Mouse (Mus musculus): ENCODE measurements around the gene Coasy. TPM values are rescaled to one million over a fixed set of nuclear protein-coding genes. Genes with fewer than 3 reads are reported as not detected.

The Coasy gene
- polyA plus RNA-seq, 1 experiment from 2014 or later: 31.4 TPM

DNA sequence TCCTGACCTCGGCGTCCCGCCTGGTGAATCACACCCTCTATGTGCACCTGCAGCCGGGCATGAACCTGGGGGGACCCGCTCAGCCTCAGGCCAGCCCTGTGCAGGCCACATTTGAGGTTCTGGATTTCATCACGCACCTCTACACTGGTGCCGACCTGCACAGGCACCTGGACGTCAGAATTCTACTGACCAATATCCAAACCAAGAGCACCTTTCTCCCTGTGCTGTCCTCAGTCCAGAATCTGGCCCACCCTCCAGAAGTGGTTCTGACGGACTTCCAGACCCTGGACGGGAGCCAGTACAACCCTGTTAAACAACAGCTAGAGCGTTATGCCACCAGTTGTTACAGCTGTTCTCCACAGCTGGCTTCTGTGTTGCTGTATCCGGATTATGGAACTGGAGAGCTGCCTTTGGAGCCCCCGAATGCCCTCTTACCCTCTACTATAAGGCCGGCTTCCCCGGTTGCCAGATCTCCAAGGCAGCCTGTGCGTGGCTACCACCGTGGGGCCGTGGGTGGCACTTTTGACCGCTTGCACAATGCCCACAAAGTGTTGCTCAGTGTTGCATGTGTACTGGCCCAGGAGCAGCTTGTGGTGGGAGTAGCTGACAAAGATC lies 825 bp downstream of the Coasy start:
- H3K9me3 ChIP-seq (ENCODE audit: control insufficient read depth, low read length): no peaks in the 10 kb centered on the region
- H3K4me2 ChIP-seq (ENCODE audit: low read length): peak overlapping the region; percentile 92
- H3K4me1 ChIP-seq (ENCODE audit: control insufficient read depth in 2 of 2, insufficient read depth in 2 of 2, low read length in 2 of 2): peaks cover 20 to 31% of the 10 kb centered on the region in 2 experiments
- H3K4me3 ChIP-seq (ENCODE audit: control insufficient read depth in 1 of 2, insufficient read depth in 1 of 2, low read depth in 1 of 2, low read length in 2 of 2): peak overlapping the region; percentile 68 to 84
- ATAC-seq (ENCODE audit: insufficient number of reproducible peaks, insufficient read depth, low FRiP score, low read depth): 0 out of 2 replicates have a peak, but pooled peaks have one; percentile 8
- peak overlapping the region; percentile 90 for H3K27ac ChIP-seq (replicated peaks in 1 of 2; ENCODE audit: control insufficient read depth in 1 of 2, insufficient read depth in 1 of 2, low read depth in 2 of 2, low read length in 2 of 2)
- H3K36me3 ChIP-seq (ENCODE audit: control insufficient read depth, insufficient read depth, low read length): peaks cover 16% of the 10 kb centered on the region
- peaks cover 30% of the 10 kb centered on the region for H3K27me3 ChIP-seq (ENCODE audit: control insufficient read depth, insufficient read depth, low read length)
- 34% methylated on average over 19 of the region's 19 CpGs for WGBS
- H3K9ac ChIP-seq (ENCODE audit: low read length): peak overlapping the region; percentile 88

DNA sequence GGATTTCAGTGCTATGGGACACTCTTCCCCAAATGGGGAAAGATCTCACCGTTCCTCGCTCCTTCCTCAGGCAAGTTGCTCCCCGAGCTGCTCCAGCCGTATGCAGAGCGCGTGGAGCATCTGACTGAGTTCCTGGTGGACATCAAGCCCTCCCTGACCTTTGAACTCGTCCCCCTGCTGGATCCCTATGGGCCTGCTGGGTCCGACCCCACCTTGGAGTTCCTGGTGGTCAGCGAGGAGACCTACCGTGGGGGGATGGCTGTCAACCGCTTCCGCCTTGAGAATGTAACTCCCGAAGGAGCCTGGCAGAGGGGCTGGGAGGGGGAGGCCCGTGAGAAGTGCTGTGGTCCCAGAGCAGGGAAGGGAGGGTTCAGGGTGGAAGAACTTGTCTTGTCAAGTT lies 1.9 kb downstream of the Coasy start:
- no peak for ATAC-seq (ENCODE audit: insufficient number of reproducible peaks, insufficient read depth, low FRiP score, low read depth)
- peaks cover 25% of the 10 kb centered on the region for H3K36me3 ChIP-seq (ENCODE audit: control insufficient read depth, insufficient read depth, low read length)
- H3K9ac ChIP-seq (ENCODE audit: low read length): no peak overlapping the region; the same call in 1 of the 2 replicates
- H3K4me3 ChIP-seq (ENCODE audit: control insufficient read depth in 1 of 2, insufficient read depth in 1 of 2, low read depth in 1 of 2, low read length in 2 of 2): no peak overlapping the region
- no peak overlapping the region for H3K27ac ChIP-seq (replicated peaks in 1 of 2; ENCODE audit: control insufficient read depth in 1 of 2, insufficient read depth in 1 of 2, low read depth in 2 of 2, low read length in 2 of 2)
- H3K27me3 ChIP-seq (ENCODE audit: control insufficient read depth, insufficient read depth, low read length): peaks cover 20% of the 10 kb centered on the region
- no peaks in the 10 kb centered on the region for H3K9me3 ChIP-seq (ENCODE audit: control insufficient read depth, low read length)
- no peak overlapping the region for H3K4me2 ChIP-seq (ENCODE audit: low read length)
- peaks cover 20 to 29% of the 10 kb centered on the region in 2 experiments for H3K4me1 ChIP-seq (ENCODE audit: control insufficient read depth in 2 of 2, insufficient read depth in 2 of 2, low read length in 2 of 2)
- WGBS: 83% methylated on average over 14 of the region's 14 CpGs

GRCm38 (mm10) chr11:101084811-101085210 lies 2.4 kb downstream of the Coasy start:
- Histone ChIP-seq H3K9ac (ENCODE audit: low read length) (no peak overlapping the region), H3K4me1 (ENCODE audit: control insufficient read depth in 2 of 2, insufficient read depth in 2 of 2, low read length in 2 of 2) (peaks cover 20 to 23% of the 10 kb centered on the region in 2 experiments), H3K9me3 (ENCODE audit: control insufficient read depth, low read length) (no peaks in the 10 kb centered on the region), H3K4me2 (ENCODE audit: low read length) (no peak overlapping the region), H3K4me3 (ENCODE audit: control insufficient read depth in 1 of 2, insufficient read depth in 1 of 2, low read depth in 1 of 2, low read length in 2 of 2) (no peak overlapping the region), H3K27me3 (ENCODE audit: control insufficient read depth, insufficient read depth, low read length) (peaks cover 14% of the 10 kb centered on the region), H3K27ac (replicated peaks in 1 of 2; ENCODE audit: control insufficient read depth in 1 of 2, insufficient read depth in 1 of 2, low read depth in 2 of 2, low read length in 2 of 2) (no peak overlapping the region), H3K36me3 (ENCODE audit: control insufficient read depth, insufficient read depth, low read length) (peaks cover 30% of the 10 kb centered on the region)
- ATAC-seq (ENCODE audit: insufficient number of reproducible peaks, insufficient read depth, low FRiP score, low read depth): no peak
- 91% methylated on average over 12 of the region's 12 CpGs for WGBS

DNA sequence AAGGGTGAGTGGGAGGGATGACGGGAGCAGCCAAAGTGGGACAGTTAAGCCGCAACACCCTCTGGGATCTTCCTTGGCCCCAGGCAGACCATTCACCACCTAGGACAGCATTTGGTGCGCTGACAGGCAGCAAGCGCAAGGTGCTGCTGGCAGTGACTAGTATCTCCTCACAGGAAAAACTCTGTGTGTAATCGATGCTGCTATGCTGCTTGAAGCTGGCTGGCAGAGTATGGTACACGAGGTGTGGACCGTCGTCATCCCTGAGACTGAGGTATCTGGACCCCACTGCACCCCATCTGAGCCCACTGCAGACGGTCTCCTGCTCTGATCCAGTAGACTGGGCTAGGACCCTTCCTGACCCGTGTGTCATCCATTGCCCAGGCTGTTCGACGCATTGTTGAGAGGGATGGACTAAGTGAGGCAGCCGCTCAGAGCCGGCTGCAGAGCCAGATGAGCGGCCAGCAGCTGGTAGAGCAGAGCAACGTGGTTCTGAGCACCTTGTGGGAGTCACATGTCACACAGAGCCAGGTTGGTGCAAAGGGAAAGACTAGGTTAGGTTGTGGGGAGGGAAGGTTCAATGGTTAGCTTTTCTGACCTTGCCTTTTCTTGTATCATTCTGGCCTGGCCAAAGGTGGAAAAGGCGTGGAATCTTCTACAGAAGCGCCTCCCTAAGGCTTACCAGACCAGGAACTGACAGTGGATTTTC lies 3.4 kb downstream of the Coasy start:
- H3K9ac ChIP-seq (ENCODE audit: low read length): no peak overlapping the region
- no peak overlapping the region for H3K27ac ChIP-seq (replicated peaks in 1 of 2; ENCODE audit: control insufficient read depth in 1 of 2, insufficient read depth in 1 of 2, low read depth in 2 of 2, low read length in 2 of 2)
- no peak overlapping the region for H3K4me2 ChIP-seq (ENCODE audit: low read length)
- H3K27me3 ChIP-seq (ENCODE audit: control insufficient read depth, insufficient read depth, low read length): peaks cover 5% of the 10 kb centered on the region; the same call in 1 of the 2 replicates
- H3K4me3 ChIP-seq (ENCODE audit: control insufficient read depth in 1 of 2, insufficient read depth in 1 of 2, low read depth in 1 of 2, low read length in 2 of 2): no peak overlapping the region
- peaks cover 20 to 22% of the 10 kb centered on the region in 2 experiments for H3K4me1 ChIP-seq (ENCODE audit: control insufficient read depth in 2 of 2, insufficient read depth in 2 of 2, low read length in 2 of 2)
- ATAC-seq (ENCODE audit: insufficient number of reproducible peaks, insufficient read depth, low FRiP score, low read depth): no peak
- 89% methylated on average over 18 of the region's 18 CpGs for WGBS
- H3K9me3 ChIP-seq (ENCODE audit: control insufficient read depth, low read length): no peaks in the 10 kb centered on the region
- H3K36me3 ChIP-seq (ENCODE audit: control insufficient read depth, insufficient read depth, low read length): peaks cover 40% of the 10 kb centered on the region

- Histone ChIP-seq H3K27ac (replicated peaks in 1 of 2; ENCODE audit: control insufficient read depth in 1 of 2, insufficient read depth in 1 of 2, low read depth in 2 of 2, low read length in 2 of 2) (peak overlapping the region; percentile 80 to 81), H3K4me3 (ENCODE audit: control insufficient read depth in 1 of 2, insufficient read depth in 1 of 2, low read depth in 1 of 2, low read length in 2 of 2) (peak overlapping the region in 1 of 2 experiments; percentile 69; a peak in 2 of 4 replicates), H3K36me3 (ENCODE audit: control insufficient read depth, insufficient read depth, low read length) (peaks cover 45% of the 10 kb centered on the region), H3K27me3 (ENCODE audit: control insufficient read depth, insufficient read depth, low read length) (no peaks in the 10 kb centered on the region), H3K4me2 (ENCODE audit: low read length) (peak overlapping the region; percentile 90), H3K9me3 (ENCODE audit: control insufficient read depth, low read length) (no peaks in the 10 kb centered on the region), H3K9ac (ENCODE audit: low read length) (peak overlapping the region; percentile 82), H3K4me1 (ENCODE audit: control insufficient read depth in 2 of 2, insufficient read depth in 2 of 2, low read length in 2 of 2) (peaks cover 20 to 22% of the 10 kb centered on the region in 2 experiments)
- ATAC-seq (ENCODE audit: insufficient number of reproducible peaks, insufficient read depth, low FRiP score, low read depth): no peak
- 75% methylated on average over 6 of the region's 6 CpGs for WGBS
Measured at GRCm38 (mm10) chr11:101086323-101086674, 3.9 kb downstream of the Coasy start.

DNA sequence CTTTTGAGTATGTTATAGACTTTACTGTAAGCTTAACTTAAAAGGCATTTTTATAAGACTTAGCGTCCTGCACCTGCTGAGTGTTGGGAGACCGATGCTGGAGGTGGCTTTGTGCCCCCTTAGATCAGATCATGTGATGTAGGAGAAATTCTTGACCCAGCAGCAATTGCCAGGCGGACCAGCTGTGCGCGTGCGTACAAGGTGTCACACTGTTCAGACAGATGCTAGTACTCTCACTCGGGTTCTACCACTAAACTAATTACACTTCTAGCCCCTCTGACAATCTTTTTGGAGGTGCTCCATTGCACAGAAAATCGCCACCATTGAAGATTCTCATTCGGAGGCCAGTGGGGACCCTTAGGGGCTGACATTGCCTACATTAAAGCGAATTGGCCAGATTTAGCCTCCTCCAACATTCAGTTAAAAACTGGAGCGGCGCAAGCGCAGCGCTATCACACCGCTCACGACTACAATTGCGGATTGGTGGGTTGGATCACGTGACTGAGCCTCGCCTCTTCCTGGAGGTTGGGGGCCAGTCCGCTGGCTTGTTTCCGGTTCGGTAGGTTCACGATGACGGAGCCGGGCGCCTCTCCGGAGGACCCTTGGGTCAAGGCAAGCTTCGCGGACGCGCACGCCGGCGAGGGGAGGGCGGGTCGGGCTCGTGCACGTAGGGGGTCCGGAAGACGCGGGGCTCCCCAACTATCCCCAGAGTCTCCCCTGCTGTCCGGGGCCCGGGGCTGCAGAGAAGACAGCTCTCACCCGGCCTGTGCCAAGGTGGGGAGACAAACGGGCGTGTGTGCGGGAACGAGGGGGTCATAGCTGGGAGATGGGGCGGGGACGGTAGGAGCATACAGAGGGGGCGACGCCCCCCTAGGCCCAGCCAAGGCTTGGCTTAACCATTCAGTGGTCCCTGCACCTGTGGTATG lies 4.7 kb downstream of the Coasy start, which contains the start of gene Mlx:
TSS of gene Mlx (plus strand) at position 522 of the 926 bp plus-strand sequence.
- peak; percentile 75 for ATAC-seq (ENCODE audit: insufficient number of reproducible peaks, insufficient read depth, low FRiP score, low read depth)
- peak within 1 kb of the TSS; percentile 80 to 81 for H3K27ac ChIP-seq (replicated peaks in 1 of 2; ENCODE audit: control insufficient read depth in 1 of 2, insufficient read depth in 1 of 2, low read depth in 2 of 2, low read length in 2 of 2)
- peaks cover 16 to 22% of the 10 kb centered on the region in 2 experiments for H3K4me1 ChIP-seq (ENCODE audit: control insufficient read depth in 2 of 2, insufficient read depth in 2 of 2, low read length in 2 of 2)
- WGBS: 1% methylated on average over 52 of the region's 52 CpGs
- no peaks in the 10 kb centered on the region for H3K9me3 ChIP-seq (ENCODE audit: control insufficient read depth, low read length)
- H3K36me3 ChIP-seq (ENCODE audit: control insufficient read depth, insufficient read depth, low read length): peaks cover 52% of the 10 kb centered on the region
- H3K9ac ChIP-seq (ENCODE audit: low read length): peak within 1 kb of the TSS; percentile 82
- peak within 1 kb of the TSS; percentile 90 for H3K4me2 ChIP-seq (ENCODE audit: low read length)
- H3K4me3 ChIP-seq (ENCODE audit: control insufficient read depth in 1 of 2, insufficient read depth in 1 of 2, low read depth in 1 of 2, low read length in 2 of 2): peak within 1 kb of the TSS; percentile 69
- H3K27me3 ChIP-seq (ENCODE audit: control insufficient read depth, insufficient read depth, low read length): no peaks in the 10 kb centered on the region

GRCm38 (mm10) chr11:101087682-101088055 lies 5.3 kb downstream of the Coasy start:
- Histone ChIP-seq H3K9ac (ENCODE audit: low read length) (peak overlapping the region; percentile 82), H3K9me3 (ENCODE audit: control insufficient read depth, low read length) (no peaks in the 10 kb centered on the region), H3K4me3 (ENCODE audit: control insufficient read depth in 1 of 2, insufficient read depth in 1 of 2, low read depth in 1 of 2, low read length in 2 of 2) (peak overlapping the region; percentile 69), H3K4me1 (ENCODE audit: control insufficient read depth in 2 of 2, insufficient read depth in 2 of 2, low read length in 2 of 2) (peaks cover 15 to 22% of the 10 kb centered on the region in 2 experiments), H3K27ac (replicated peaks in 1 of 2; ENCODE audit: control insufficient read depth in 1 of 2, insufficient read depth in 1 of 2, low read depth in 2 of 2, low read length in 2 of 2) (peak overlapping the region; percentile 11 to 80; a peak in 3 of 4 replicates), H3K4me2 (ENCODE audit: low read length) (peak overlapping the region; percentile 90), H3K36me3 (ENCODE audit: control insufficient read depth, insufficient read depth, low read length) (peaks cover 59% of the 10 kb centered on the region), H3K27me3 (ENCODE audit: control insufficient read depth, insufficient read depth, low read length) (no peaks in the 10 kb centered on the region)
- 11% methylated on average over 8 of the region's 8 CpGs for WGBS
- no peak for ATAC-seq (ENCODE audit: insufficient number of reproducible peaks, insufficient read depth, low FRiP score, low read depth)
